8 mouse cellular contexts compared by ENCODE assay signal in genomic region chr16:11012571-11013463, GRCm38 (mm10). TPM values are rescaled to one million over a fixed set of nuclear protein-coding genes. Genes with fewer than 3 reads are reported as not detected.
DNase-seq lines count a peak whose midpoint lies in the region; ATAC-seq and TF ChIP-seq lines count a peak whose summit lies in the region.

No protein-coding gene starts in this region.

- DNase-seq in kidney, adult 11 months = peak; percentile 49
- peak; percentile 69 for DNase-seq in gastrocnemius, postnatal 10 days
- peak; percentile 68 to 80 for DNase-seq in left cerebral cortex, adult 9 months (ENCODE audit: low spot score in 2 of 2)
- peak in 1 of 2 experiments; percentile 29 for DNase-seq in spleen, adult 2 months (ENCODE audit: low read depth in 1 of 2, low spot score in 2 of 2)

- no peak overlapping the region for H3K4me2 ChIP-seq in kidney, embryonic 16.5 days (replicated peaks; ENCODE audit: low read depth, low read length)
- H3K4me2 ChIP-seq in hindbrain, embryonic 15.5 days = no peak overlapping the region
- H3K4me2 ChIP-seq in midbrain, embryonic 12.5 days (replicated peaks) = no peak overlapping the region

- no peaks in the 10 kb centered on the region for H3K27me3 ChIP-seq in kidney, embryonic 16.5 days (ENCODE audit: insufficient read depth, low read length)
- H3K27me3 ChIP-seq in hindbrain, embryonic 15.5 days = no peaks in the 10 kb centered on the region
- no peaks in the 10 kb centered on the region for H3K27me3 ChIP-seq in midbrain, embryonic 12.5 days
- no peaks in the 10 kb centered on the region for H3K27me3 ChIP-seq in spleen, adult 2 months (ENCODE audit: control insufficient read depth, insufficient read depth, low read length)

- no peak overlapping the region for H3K27ac ChIP-seq in kidney, embryonic 16.5 days (ENCODE audit: low read length)
- H3K27ac ChIP-seq in cortical plate, adult 2 months (ENCODE audit: insufficient read depth, low read length) = peak overlapping the region; percentile 96
- 0 out of 2 replicates have a peak overlapping the region, but pooled peaks have one; percentile 17 for H3K27ac ChIP-seq in hindbrain, embryonic 15.5 days (replicated peaks)
- H3K27ac ChIP-seq in midbrain, embryonic 12.5 days (replicated peaks) = no peak overlapping the region
- peak overlapping the region; percentile 59 for H3K27ac ChIP-seq in spleen, adult 2 months (ENCODE audit: insufficient read depth, low read length)

- peaks cover 28% of the 10 kb centered on the region for H3K4me1 ChIP-seq in kidney, embryonic 16.5 days (ENCODE audit: insufficient read depth, low read length)
- H3K4me1 ChIP-seq in cortical plate, adult 2 months (ENCODE audit: control insufficient read depth, insufficient read depth, low read length) = no peaks in the 10 kb centered on the region
- H3K4me1 ChIP-seq in hindbrain, embryonic 15.5 days (replicated peaks) = peaks cover 10% of the 10 kb centered on the region
- H3K4me1 ChIP-seq in midbrain, embryonic 12.5 days = peaks cover 18% of the 10 kb centered on the region
- peaks cover 12% of the 10 kb centered on the region; the same call in 1 of the 2 replicates for H3K4me1 ChIP-seq in spleen, adult 2 months (ENCODE audit: control insufficient read depth, insufficient read depth, insufficient read length)

- WGBS in kidney, embryonic 16.5 days = 61% methylated on average over 11 of the region's 11 CpGs
- 66% methylated on average over 11 of the region's 11 CpGs for WGBS in hindbrain, embryonic 15.5 days
- 69% methylated on average over 11 of the region's 11 CpGs for WGBS in midbrain, embryonic 12.5 days
- 15% methylated on average over 11 of the region's 11 CpGs for WGBS in spleen, adult 2 months

- no peak for ATAC-seq in kidney, embryonic 16.5 days (ENCODE audit: low FRiP score, low TSS enrichment)
- peak; percentile 36; the same call in 1 of the 2 replicates for ATAC-seq in hindbrain, embryonic 15.5 days (ENCODE audit: low FRiP score, low read depth)
- peak; percentile 67 for ATAC-seq in midbrain, embryonic 12.5 days (ENCODE audit: low FRiP score, low read depth)

- H3K36me3 ChIP-seq in kidney, embryonic 16.5 days (ENCODE audit: insufficient read depth, low read length) = no peaks in the 10 kb centered on the region
- H3K36me3 ChIP-seq in hindbrain, embryonic 15.5 days = no peaks in the 10 kb centered on the region
- no peaks in the 10 kb centered on the region for H3K36me3 ChIP-seq in midbrain, embryonic 12.5 days
- H3K36me3 ChIP-seq in spleen, adult 2 months (ENCODE audit: control insufficient read depth, insufficient read depth, low read length) = no peaks in the 10 kb centered on the region

- no peak overlapping the region for H3K9ac ChIP-seq in kidney, embryonic 16.5 days (replicated peaks; ENCODE audit: low read length)
- H3K9ac ChIP-seq in hindbrain, embryonic 15.5 days = no peak overlapping the region
- no peak overlapping the region for H3K9ac ChIP-seq in midbrain, embryonic 12.5 days (replicated peaks)

- TF ChIP-seq POLR2A in cortical plate, adult 2 months (IDR thresholded peaks at IDR 0.05; ENCODE audit: extremely low read depth, insufficient read depth, low read length) = no peak
- no peak for TF ChIP-seq POLR2A in spleen, adult 2 months (IDR thresholded peaks at IDR 0.05; ENCODE audit: low read depth, low read length)

- TF ChIP-seq CTCF in cortical plate, adult 2 months (IDR thresholded peaks at IDR 0.05; ENCODE audit: extremely low read depth, insufficient read depth, low read length) = no peak
- TF ChIP-seq CTCF in spleen, adult 2 months (IDR thresholded peaks at IDR 0.05; ENCODE audit: extremely low read depth, insufficient read depth, insufficient read length, insufficient replicate concordance) = no peak

- H3K4me3 ChIP-seq in kidney, embryonic 16.5 days (ENCODE audit: low read length) = no peak overlapping the region
- no peak overlapping the region for H3K4me3 ChIP-seq in cortical plate, adult 2 months (ENCODE audit: insufficient read depth, low read length)
- no peak overlapping the region for H3K4me3 ChIP-seq in hindbrain, embryonic 15.5 days
- no peak overlapping the region for H3K4me3 ChIP-seq in midbrain, embryonic 12.5 days
- H3K4me3 ChIP-seq in spleen, adult 2 months (ENCODE audit: extremely low read depth, insufficient read depth, insufficient read length) = no peak overlapping the region

- H3K9me3 ChIP-seq in kidney, embryonic 16.5 days (ENCODE audit: low read length) = no peaks in the 10 kb centered on the region
- H3K9me3 ChIP-seq in hindbrain, embryonic 15.5 days = no peaks in the 10 kb centered on the region
- no peaks in the 10 kb centered on the region for H3K9me3 ChIP-seq in midbrain, embryonic 12.5 days

RNA-seq across cellular contexts. Expression of gene Snn, which starts 47.9 kb away (rescaled TPM):
- 40.6 and 42.1 TPM in 2 replicates for polyA plus RNA-seq in kidney, embryonic 16.5 days (2015; fragmentation: Nextera tagmentation; extraction: Ambion mirVana)
- 174 and 183 TPM in 2 replicates for polyA plus RNA-seq in cortical plate, adult 2 months (2012; rRNA removed)
- total RNA-seq in gastrocnemius, postnatal 10 days (2021) = 10 to 100 TPM; 14.1 to 17.6 TPM
- 125 and 133 TPM in 2 replicates for polyA plus RNA-seq in hindbrain, embryonic 15.5 days (2015; fragmentation: Nextera tagmentation; extraction: Ambion mirVana)
- 106 and 113 TPM in 2 replicates for polyA plus RNA-seq in midbrain, embryonic 12.5 days (2016; fragmentation: Nextera tagmentation; extraction: Ambion mirVana)
- 129 and 155 TPM in 2 replicates for polyA plus RNA-seq in spleen, adult 2 months (2012; rRNA removed)

RNA-seq across cellular contexts. Expression of gene Litaf, which starts 53.1 kb away (rescaled TPM):
- 134 and 138 TPM in 2 replicates for polyA plus RNA-seq in kidney, embryonic 16.5 days (2015; fragmentation: Nextera tagmentation; extraction: Ambion mirVana)
- polyA plus RNA-seq in cortical plate, adult 2 months (2012; rRNA removed) = 37.0 and 45.0 TPM in 2 replicates
- total RNA-seq in gastrocnemius, postnatal 10 days (2021) = 10 to 100 TPM; 25.5 to 25.7 TPM
- polyA plus RNA-seq in hindbrain, embryonic 15.5 days (2015; fragmentation: Nextera tagmentation; extraction: Ambion mirVana) = 30.1 and 32.2 TPM in 2 replicates
- polyA plus RNA-seq in midbrain, embryonic 12.5 days (2016; fragmentation: Nextera tagmentation; extraction: Ambion mirVana) = 39.5 and 42.4 TPM in 2 replicates
- 115 and 171 TPM in 2 replicates for polyA plus RNA-seq in spleen, adult 2 months (2012; rRNA removed)

Comparison
In these comparisons a context has a peak if more than half of its experiments do, and no peak if none do; other contexts are left out.
1. H3K27ac ChIP-seq: peak in cortical plate, adult 2 months (single experiment), hindbrain, embryonic 15.5 days (single experiment) and spleen, adult 2 months (single experiment); none in kidney, embryonic 16.5 days (single experiment) and midbrain, embryonic 12.5 days (single experiment).